Mouse (Mus musculus) heart, postnatal 0 days (tissue): ENCODE measurements around the gene Rabl3. TPM values are rescaled to one million over a fixed set of nuclear protein-coding genes. Genes with fewer than 3 reads are reported as not detected.

ENCODE experiments used
- ATAC-seq: fragments of 200-750 bp; cut with Nextera tagmentation; 2 replicates; pipeline ENCODE4 v1.8.0; 2017; ENCODE audit warnings: low read depth, moderate number of reproducible peaks, moderate library complexity; ENCODE audit not compliant: insufficient read depth
- DNase-seq: peaks from one replicate; pipeline ENCODE4 v3.0.0-alpha.2; 2016; ENCODE audit warnings: low spot score
- H3K27ac ChIP-seq: fragments of 300-500 bp; sonication (generic); 2 replicates; pipeline ENCODE4 v1.5.1; 2014; ENCODE audit warnings: low read depth, mild to moderate bottlenecking
- H3K27me3 ChIP-seq: fragments of 300-500 bp; sonication (generic); 2 replicates; pipeline ENCODE4 v1.6.1; 2014; ENCODE audit warnings: low read length, mixed read lengths; ENCODE audit not compliant: control insufficient read depth, insufficient read depth
- H3K36me3 ChIP-seq: fragments of 300-500 bp; sonication (generic); replicated peaks from 2 replicates; pipeline ENCODE4 v1.6.1; 2014; ENCODE audit warnings: low read length, mixed read lengths; ENCODE audit not compliant: control insufficient read depth, insufficient read depth
- H3K4me1 ChIP-seq: fragments of 300-500 bp; sonication (generic); 2 replicates; pipeline ENCODE4 v1.6.1; 2014; ENCODE audit warnings: antibody characterized with exemption; ENCODE audit not compliant: control insufficient read depth, insufficient read depth
- H3K4me2 ChIP-seq: fragments of 300-500 bp; sonication (generic); 2 replicates; pipeline ENCODE4 v1.6.1; 2014; ENCODE audit warnings: low read depth, mild to moderate bottlenecking, low read length, moderate library complexity
- H3K4me3 ChIP-seq: fragments of 300-500 bp; sonication (generic); 2 replicates; pipeline ENCODE4 v1.5.1; 2014; ENCODE audit warnings: low read depth, low read length
- H3K9ac ChIP-seq: fragments of 300-500 bp; sonication (generic); replicated peaks from 2 replicates; pipeline ENCODE4 v1.6.1; 2014; ENCODE audit warnings: low read depth, low read length, mixed read lengths
- H3K9me3 ChIP-seq: fragments of 300-500 bp; sonication (generic); replicated peaks from 2 replicates; pipeline ENCODE4 v1.6.1; 2016; ENCODE audit warnings: low read length; ENCODE audit not compliant: control insufficient read depth
- CTCF ChIP-seq: IDR thresholded peaks from 2 replicates; pipeline ENCODE4 v1.5.1; 2016; ENCODE audit warnings: antibody characterized with exemption, control low read depth, low read depth
- EP300 ChIP-seq: IDR thresholded peaks from 2 replicates; pipeline ENCODE4 v1.6.1; 2016; ENCODE audit warnings: antibody characterized with exemption, low read depth
- WGBS: fragments of 180-500 bp; shearing (Covaris S2); extraction: QIAGEN DNeasy Blood & Tissue Kit; methylation state at CpG from one replicate; pipeline ENCODE4 v1.1.7; 2014; 5-methylcytosine and 5-hydroxymethylcytosine counted together
- polyA plus RNA-seq: library from polyadenylated mRNA; unstranded; fragments of >200 nt; fragmentation: Nextera tagmentation; extraction: Ambion mirVana; gene quantifications from 2 replicates; pipeline ENCODE4 v1.2.1, GENCODE M21; 2015
- total RNA-seq: library from RNA; depleted of rRNA; stranded (reverse); fragments of >200 nt; gene quantifications from 2 replicates; pipeline ENCODE4 v1.2.3, GENCODE M21; 2014; ENCODE audit warnings: low replicate concordance

Gene Rabl3
- total and polyA plus RNA-seq, 2 experiments from 2014 or later, result 4.9 to 18.5 TPM

DNA sequence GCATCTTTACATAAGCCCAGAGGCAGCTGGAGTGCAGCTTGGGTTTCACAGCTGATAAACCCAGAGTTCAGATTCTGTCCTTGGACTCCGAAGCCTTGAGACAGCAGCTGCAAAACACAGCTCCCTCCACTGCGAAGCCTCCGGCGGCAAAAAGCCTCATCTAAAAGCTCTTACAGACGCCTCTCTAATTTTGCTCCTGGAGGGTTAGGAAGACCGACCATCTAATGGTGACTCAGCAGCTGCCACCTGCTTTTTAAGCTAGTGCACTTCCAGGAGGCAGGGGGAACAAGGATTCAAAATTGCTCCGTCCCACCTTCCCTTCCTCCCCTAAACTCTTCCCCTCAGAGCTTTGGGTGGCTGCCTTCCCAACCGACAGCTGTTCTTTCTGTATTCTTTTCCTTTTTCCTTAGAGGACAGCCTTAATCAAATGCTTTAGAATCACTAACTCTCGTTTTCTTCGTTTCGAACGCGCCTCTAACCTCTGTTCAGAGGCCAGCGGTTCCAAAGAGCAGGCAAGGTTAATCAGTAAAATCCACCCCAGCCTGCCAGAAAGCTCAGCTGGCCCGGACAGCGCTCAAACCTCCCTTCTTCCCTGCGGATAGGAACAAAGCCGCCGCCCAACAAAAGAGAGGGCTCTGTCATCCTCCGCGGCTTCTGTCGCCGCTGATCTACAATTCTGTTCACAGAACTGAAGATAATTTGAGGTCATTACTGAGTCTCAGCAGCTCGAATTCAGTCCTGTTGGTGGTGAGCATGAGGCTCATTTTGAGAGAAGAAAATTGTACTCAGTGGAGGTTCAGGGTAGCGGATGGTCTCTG lies 44.7 kb downstream of the Rabl3 start:
- no peak for TF ChIP-seq CTCF
- WGBS, result 5% methylated on average over 25 of the region's 25 CpGs
- H3K36me3 ChIP-seq, result no peaks in the 10 kb centered on the region
- H3K4me3 ChIP-seq, result peak overlapping the region; percentile 39
- ATAC-seq (peak; percentile 51), DNase-seq (peak; percentile 36)
- H3K4me2 ChIP-seq, result peak overlapping the region; percentile 60
- no peaks in the 10 kb centered on the region for H3K27me3 ChIP-seq
- peak overlapping the region; percentile 28; the same call in 1 of the 2 replicates for H3K27ac ChIP-seq
- 0 out of 2 replicates have a peak, but pooled peaks cover 3% of the 10 kb centered on the region for H3K4me1 ChIP-seq
- no peaks in the 10 kb centered on the region for H3K9me3 ChIP-seq
- no peak overlapping the region; the same call in 1 of the 2 replicates for H3K9ac ChIP-seq

DNA sequence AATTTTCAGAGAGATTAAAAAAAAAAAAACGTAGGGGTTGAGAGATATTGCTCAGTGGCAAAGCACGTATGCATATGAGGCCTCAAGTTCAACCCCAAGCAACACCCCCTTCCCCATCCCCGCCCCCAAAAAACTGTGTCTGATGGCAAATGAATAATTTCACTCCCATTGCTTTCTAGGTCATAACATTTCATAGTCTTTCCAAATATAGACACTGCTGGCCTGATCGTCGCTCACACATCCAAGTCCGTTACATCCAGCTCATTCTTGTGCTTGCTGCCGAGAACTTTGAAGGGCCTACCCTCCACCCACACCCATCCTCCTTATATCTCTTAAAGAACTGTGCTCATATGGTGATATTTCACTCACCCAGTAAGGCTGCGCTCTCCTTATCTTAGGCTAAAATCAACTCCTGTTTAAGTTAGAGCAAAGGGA lies 45.5 kb downstream of the Rabl3 start:
- Histone ChIP-seq H3K27me3 (no peaks in the 10 kb centered on the region), H3K4me1 (no peaks in the 10 kb centered on the region), H3K36me3 (no peaks in the 10 kb centered on the region), H3K27ac (no peak overlapping the region), H3K4me3 (no peak overlapping the region), H3K4me2 (peak overlapping the region; percentile 60; the same call in 1 of the 2 replicates), H3K9me3 (no peaks in the 10 kb centered on the region), H3K9ac (no peak overlapping the region)
- DNase-seq, result no peak
- 72% methylated on average over 8 of the region's 8 CpGs for WGBS
- no peak for ATAC-seq
- TF ChIP-seq CTCF (no peak), EP300 (no peak)

DNA sequence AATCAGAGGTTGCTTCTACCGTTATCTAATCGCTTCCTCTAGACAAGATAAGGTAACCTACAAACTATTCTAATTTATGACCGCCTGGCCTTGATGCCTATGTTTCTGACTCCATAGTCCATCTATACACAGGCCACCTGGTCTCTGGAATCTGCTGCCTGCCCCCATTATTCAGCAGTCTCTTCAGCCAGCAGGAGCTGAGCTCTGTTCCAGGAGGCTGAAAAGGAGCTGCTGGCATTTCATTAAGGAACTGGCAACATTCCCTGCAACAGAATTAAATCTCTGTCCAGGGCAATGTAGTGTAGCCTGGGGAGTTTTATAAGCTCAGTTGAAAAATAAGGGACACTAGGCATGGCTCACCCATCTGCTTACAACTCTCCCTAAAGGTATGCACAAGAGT lies 51.2 kb downstream of the Rabl3 start:
- Histone ChIP-seq H3K27me3 (no peaks in the 10 kb centered on the region), H3K27ac (no peak overlapping the region), H3K4me2 (no peak overlapping the region), H3K36me3 (no peaks in the 10 kb centered on the region), H3K4me3 (no peak overlapping the region), H3K4me1 (no peaks in the 10 kb centered on the region), H3K9me3 (no peaks in the 10 kb centered on the region), H3K9ac (no peak overlapping the region)
- DNase-seq (no peak), ATAC-seq (no peak)
- WGBS, result 87% methylated on average over 3 of the region's 3 CpGs
- no peak for TF ChIP-seq CTCF

DNA sequence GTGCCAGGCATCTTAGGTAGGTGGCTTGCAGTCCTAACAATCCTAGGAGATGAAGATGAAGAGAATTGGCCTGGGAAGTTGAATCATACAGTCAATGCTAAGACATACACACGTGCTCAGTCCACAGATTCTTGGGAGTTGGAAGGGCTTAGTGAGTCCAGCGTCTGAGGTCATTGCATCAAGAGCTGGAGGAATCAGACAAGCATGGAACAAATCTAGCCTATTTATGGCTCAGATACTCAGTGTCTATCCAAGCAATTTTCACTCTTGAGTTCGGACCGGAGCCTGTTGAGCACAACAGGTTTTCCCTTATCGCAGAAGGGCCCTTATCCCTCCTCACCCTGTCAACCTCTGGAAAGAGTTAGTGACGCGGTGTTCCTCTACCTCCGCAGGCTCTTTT lies 51.9 kb downstream of the Rabl3 start:
- no peak for DNase-seq
- TF ChIP-seq CTCF (no peak), EP300 (no peak)
- WGBS, result 48% methylated on average over 8 of the region's 8 CpGs

DNA sequence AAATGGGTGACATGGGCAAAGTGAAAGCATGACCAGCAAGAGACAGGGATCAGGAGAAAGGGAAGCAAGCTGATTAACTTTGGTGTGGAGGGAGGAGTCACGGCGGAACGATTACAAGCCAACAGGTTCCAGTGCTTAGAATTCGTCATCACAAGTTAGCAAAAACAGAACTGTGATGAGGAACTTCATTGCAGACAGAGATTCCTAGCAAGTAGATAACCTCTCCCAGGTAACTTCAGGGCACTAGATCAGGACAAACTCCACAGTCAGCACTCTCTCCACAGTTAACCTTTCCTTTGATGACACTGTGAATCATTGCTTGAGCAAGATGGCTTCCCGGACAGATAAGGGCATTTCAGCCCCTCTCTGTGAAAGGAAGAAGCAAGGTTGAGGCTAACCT lies 57.7 kb downstream of the Rabl3 start:
- TF ChIP-seq EP300 (no peak), CTCF (no peak)
- Histone ChIP-seq H3K27ac (no peak overlapping the region), H3K27me3 (no peaks in the 10 kb centered on the region), H3K4me2 (no peak overlapping the region), H3K4me3 (no peak overlapping the region), H3K36me3 (no peaks in the 10 kb centered on the region), H3K4me1 (no peaks in the 10 kb centered on the region), H3K9ac (no peak overlapping the region), H3K9me3 (no peaks in the 10 kb centered on the region)
- DNase-seq, result no peak
- no peak for ATAC-seq
- 50% methylated on average over 5 of the region's 5 CpGs for WGBS

More for the DNA sequence above, 51.9 kb downstream of the Rabl3 start:
- ATAC-seq, result no peak
- Histone ChIP-seq H3K4me3 (no peak overlapping the region), H3K9me3 (no peaks in the 10 kb centered on the region), H3K27me3 (no peaks in the 10 kb centered on the region), H3K36me3 (no peaks in the 10 kb centered on the region), H3K4me1 (no peaks in the 10 kb centered on the region), H3K4me2 (no peak overlapping the region), H3K9ac (no peak overlapping the region), H3K27ac (no peak overlapping the region)

DNA sequence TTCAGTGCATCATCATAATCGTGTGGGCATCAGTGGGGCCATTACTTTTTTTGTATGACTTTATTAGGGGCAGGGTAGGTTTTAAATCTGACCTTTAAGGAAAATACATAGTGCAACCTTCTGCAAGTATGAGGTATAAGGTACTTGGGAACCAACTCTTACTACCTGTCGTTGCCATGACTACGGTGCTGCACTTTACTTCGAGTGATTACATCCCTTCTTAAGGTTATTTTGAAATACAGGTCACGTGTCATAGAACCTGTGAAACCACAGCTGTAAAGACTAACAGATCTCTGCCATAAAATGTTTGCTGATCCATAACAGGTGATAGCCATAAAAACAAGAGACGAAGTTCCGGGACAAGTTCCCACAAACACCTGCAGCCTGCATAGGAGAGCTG lies 58.8 kb downstream of the Rabl3 start:
- Histone ChIP-seq H3K36me3 (no peaks in the 10 kb centered on the region), H3K4me1 (no peaks in the 10 kb centered on the region), H3K4me2 (no peak overlapping the region), H3K27ac (no peak overlapping the region), H3K9ac (no peak overlapping the region), H3K9me3 (no peaks in the 10 kb centered on the region), H3K4me3 (no peak overlapping the region), H3K27me3 (no peaks in the 10 kb centered on the region)
- no peak for TF ChIP-seq CTCF
- WGBS, result 92% methylated on average over 7 of the region's 7 CpGs
- ATAC-seq, result no peak
- no peak for DNase-seq
